Mouse (Mus musculus) heart, adult 8-10 months (tissue): ENCODE measurements around the gene Pfdn6. TPM values are rescaled to one million over a fixed set of nuclear protein-coding genes. Genes with fewer than 3 reads are reported as not detected.
A peak's percentile ranks its signal among the peaks of the same experiment; 100 is the strongest.

Experiments used
- DNase-seq: peaks from one replicate; pipeline ENCODE4 v3.0.0; 2022; ENCODE audit warnings: low spot score
- total RNA-seq, 4 experiments: library from RNA; stranded (reverse); gene quantifications; 2 replicates each; pipeline ENCODE4 v1.2.4; 2022

Gene Pfdn6
- 10 to 100 TPM; 62.7 to 82.9 (median 71.1) TPM for total RNA-seq

DNA sequence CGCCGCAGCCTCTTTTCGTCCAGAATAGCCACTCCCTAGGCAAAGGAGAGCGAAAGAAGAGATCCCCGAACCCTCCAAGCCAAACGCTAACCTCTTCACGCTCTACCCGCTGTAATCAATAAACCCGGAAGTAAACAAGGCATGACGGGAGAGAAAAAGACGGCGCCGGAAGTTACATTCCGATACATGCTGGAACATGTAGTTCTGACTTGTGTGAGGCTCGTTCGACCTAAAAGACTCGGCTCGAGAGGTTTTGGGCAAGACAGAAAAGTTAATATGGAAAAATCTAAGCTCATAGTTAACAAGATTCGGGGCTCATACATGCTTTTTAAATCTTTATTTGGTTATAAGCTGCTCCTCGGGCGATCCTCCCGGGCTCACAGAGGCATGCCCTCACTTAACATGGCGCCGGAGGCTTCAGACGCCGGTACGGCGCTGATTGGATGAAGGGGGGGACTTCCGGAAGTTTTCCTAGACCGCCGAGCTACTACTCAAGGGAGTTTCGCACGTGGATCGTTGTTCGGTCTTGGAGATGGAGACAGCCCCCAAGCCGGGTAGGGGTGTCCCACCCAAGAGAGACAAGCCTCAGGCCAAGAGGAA is at the start of gene Pfdn6, which contains the start of gene Wdr46:
Pfdn6 (minus strand) TSS at position 138 of the 600 bp plus-strand sequence.
Wdr46 (plus strand) TSS at position 455 of the 600 bp plus-strand sequence.
- peak; percentile 93 for DNase-seq

DNA sequence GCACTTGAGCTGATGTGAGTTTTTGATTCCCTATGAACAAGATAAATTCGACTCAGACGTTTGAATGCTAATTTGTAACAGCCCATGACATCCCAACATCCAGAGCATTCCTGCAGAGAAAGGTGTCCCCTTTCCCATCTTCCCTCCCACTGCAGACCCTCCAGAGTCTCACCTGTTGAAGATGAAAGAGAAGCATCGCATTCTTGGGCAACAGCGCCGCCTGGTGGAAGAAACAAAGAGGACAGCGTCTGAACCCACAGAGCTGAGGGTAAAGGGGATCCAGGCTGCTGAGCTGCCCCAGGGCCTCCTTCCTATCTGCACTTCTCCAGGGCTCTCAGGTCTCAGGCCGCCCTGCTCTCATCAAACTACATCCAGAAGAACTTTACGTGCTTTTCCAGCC is 42.0 kb upstream of the Pfdn6 start:
- peak; percentile 66 for DNase-seq

DNA sequence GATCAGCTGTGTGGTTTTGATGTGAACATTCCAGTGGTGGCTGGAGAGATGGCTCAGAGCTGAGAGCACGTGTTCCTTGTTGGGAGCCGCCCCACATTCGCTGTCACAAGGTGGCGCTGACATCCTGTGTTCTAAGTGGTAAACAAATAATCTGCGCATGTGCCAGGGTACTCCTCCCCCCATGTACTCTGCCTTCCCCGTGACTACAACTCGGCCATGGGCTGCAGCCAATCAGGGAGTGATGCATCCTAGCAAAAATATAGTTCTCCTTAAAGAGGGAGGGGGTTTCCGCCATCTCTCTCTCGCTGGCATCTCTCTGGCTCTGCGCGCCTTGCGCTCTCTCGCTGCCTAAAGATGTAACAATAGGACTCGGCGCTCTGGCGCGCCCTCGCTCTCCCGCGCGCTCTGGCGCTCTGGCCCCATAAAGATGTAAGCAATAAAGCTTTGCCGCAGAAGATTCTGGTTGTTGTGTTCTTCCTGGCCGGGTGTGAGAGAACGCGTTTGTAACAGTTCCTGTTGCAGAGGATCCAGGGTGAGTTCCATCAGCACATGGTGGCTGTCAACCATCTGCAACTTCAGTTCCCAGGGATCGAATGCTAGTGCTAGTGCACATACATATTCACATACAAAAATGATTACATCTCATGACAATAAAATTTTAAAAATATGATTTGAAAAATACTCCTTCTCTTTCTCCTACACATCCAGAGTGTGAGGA is 41.2 kb upstream of the Pfdn6 start:
- DNase-seq = peak; percentile 91

DNA sequence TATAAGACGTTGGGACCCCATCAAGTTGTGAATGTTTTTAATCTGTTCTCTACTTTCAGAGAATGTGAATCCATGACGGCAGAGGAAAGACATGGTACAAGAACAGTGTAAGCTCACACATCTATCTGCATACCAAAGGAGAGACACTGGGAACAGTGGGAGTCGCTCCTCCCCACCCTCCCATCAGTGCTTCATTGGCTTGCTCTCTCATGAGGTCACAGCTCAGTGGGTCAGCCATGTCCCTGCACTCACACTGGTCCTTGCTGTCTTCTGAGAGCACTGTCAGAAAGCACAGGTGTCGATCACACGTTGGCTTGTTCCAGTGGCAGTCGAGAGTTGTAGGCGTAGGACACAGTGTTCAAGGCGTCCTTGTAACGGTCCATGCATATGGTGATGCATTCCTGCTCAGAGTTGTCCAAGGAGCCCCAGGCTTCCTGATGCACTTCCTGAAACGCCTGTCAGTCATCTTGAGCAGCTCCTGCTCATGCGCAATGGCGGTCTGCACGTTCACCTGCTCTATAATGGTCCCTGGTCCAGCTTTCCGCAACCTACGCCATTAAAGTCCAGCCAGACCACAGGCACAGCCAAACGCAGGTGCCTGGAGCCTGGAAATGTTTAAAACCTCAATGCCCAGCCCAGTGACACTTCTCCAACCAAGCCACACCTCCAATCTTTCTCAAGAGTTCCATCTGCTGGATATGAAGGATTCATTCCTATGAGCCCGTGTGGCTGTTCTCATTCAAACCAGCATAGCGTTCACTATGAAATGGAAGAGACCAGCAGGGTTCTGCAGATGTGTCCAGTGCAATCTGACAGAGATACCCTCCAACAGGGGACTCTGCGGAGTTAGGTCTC is 40.3 kb upstream of the Pfdn6 start:
- DNase-seq = no peak

DNA sequence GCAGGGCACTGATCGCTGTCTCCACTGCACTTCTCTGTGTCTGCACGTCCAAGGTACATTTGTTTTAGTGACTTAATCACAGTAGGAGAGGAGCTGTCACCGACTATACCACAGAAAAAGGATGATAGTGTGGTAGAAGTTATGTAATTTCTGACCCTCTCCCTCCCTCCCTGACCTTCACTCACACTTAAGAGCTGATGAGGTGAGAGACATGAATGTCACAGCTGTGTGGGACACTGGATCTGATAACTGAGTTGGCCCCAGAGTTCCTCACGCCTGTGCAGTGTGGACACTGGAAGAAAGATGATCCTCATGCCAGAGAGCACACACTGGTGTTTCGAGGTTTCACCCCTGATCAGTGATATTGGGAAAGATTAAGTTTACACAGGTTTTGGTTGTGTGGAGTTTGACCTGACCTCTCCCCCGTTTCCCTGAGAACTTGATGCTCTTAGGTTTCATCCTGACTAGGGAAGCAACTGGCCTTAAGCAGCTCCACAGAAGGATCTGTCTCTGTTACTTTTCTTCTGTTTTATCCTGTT is 39.4 kb upstream of the Pfdn6 start:
- no peak for DNase-seq

DNA sequence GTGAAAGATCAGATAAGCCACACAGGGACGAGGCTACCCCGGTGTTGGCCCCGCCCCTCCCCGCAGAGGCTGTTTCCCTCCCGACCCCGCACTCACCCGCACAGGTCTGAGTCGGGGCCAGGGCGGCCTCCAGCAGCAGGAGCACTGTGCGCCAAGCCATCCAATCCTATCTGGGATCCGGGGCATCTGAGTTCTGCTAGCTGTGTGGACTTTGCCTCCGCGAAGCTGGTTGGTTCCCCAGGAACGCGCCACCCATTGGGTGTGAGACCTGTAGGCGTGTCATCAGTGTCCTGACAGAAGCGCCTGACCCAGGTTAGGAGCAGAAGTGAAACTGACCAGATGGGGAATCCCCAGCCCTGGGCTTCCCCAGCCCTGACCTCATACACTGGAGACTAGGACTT is 38.5 kb upstream of the Pfdn6 start:
- DNase-seq = peak; percentile 90

DNA sequence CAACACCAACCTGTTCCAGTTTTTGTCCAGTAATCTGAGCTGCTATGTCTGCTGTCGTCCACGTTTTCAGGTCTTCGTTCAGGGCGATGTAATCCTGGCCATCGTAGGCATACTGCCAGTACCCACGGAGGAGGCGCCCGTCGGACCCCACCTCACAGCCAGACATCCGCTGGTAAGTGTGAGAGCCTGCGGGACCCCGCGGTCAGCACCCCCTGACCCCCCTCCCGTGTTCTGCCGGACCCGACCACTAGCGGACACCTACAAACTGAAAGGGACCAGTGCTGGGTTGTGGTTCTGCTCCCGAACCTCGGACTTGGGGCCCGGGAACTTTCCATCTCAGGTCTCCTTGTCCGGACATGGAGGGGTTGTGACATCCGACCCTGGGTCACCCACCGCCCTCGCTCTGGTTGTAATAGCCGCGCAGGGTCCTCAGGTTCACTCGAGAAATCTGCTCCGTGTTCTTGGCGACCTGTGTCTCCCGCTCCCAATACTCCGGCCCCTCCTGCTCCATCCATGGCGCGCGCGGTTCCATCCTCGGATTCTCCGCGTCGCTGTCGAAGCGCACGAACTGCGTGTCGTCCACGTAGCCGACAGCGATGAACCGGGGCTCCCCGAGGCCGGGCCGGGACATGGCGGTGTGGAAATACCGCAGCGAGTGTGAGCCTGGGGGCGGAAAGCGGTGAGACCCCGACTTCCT is 37.9 kb upstream of the Pfdn6 start:
- DNase-seq = no peak

DNA sequence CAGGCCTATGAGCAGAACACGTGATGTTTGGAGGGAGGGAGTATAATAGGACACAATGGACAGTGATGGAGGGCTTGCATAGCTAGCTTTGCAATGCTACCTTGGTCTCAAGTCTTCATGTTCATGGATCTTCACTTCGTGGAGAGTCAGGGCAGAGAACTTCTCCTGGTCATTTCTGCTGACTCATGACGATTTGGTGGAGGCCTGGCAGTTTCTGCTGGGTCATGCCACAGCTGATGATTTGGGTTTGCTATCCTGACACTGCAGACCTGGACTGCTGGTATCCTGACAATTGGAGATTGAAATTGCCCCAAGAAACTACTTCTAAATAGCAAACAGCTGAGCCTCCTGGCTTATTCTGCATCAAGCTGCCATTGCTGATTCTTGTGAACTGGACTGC is 33.4 kb upstream of the Pfdn6 start:
- no peak for DNase-seq

DNA sequence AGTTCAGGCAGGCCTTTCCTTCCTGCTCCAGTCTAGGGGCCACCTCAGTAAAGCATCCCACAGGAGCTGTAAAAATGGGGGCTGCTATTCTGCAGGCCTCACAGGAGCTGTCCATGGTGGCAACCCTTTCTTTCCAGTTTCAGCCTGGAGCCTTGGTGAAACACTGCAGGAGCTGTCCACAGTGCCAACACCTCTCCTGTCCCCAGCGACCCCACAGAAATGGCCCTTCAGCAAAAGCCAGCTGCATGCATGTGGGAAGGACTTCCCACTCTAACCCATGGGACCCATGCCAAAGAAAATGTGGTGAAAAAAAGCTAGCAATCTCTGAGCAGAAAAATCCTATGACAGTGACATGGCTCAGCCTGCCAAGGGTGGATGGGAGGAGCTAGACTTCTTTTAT is 32.5 kb upstream of the Pfdn6 start:
- no peak for DNase-seq

DNA sequence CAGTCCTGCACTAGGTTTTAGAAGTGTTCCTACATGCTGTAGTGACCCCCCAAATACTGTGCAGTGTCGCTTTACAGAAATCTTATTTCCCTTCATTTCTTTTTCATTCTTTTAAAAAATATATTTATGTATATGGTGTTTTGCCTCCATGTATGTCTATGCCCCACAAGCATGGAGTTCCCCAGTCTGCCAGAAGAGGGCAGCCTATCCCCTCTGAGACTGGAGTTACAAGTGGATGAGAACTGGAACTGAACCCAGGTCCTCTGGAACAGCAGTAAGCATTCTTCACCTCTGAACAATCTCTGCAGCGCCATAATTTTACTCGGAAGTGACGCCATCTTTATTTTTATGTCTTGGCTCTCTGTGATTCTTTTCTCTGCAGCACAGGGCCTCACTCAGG is 29.3 kb upstream of the Pfdn6 start:
- no peak for DNase-seq

DNA sequence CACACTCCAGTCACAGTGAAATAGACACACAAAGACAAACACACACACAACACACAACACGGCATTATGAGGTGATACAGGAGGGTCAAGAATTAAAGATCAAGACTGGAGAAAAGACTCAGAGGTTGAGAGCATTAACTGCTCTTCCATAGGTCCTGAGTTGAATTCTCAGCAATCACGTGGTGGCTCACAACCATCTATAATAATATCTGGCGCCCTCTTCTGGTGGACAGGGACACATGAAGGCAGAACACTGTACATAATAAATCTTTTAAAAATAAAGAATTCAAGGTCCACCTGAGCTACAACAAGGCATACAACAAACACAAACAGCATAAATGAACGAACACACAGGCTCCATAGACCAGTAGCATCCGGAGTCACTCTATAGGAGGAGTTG is 28.8 kb upstream of the Pfdn6 start:
- no peak for DNase-seq

DNA sequence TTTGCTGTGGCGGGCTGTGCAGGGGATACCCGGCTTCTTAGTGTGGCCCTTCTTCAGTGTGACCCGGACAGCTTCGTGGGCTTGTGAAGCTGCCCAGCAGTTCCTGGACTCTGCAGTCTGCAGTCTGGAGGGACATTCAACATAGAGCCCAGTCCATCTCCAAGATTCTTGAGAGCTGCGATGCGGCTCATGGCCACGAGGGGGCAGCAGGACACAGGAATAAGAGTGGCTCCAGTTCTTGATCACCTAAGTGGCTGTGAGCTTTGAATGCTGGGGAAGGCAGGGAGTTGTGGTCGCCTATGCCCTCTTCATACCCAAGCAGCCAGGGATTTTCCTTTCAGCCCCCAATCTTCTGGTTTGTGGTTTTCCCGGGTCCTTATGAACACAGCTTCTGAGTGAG is 28.3 kb upstream of the Pfdn6 start:
- DNase-seq = peak; percentile 77

DNA sequence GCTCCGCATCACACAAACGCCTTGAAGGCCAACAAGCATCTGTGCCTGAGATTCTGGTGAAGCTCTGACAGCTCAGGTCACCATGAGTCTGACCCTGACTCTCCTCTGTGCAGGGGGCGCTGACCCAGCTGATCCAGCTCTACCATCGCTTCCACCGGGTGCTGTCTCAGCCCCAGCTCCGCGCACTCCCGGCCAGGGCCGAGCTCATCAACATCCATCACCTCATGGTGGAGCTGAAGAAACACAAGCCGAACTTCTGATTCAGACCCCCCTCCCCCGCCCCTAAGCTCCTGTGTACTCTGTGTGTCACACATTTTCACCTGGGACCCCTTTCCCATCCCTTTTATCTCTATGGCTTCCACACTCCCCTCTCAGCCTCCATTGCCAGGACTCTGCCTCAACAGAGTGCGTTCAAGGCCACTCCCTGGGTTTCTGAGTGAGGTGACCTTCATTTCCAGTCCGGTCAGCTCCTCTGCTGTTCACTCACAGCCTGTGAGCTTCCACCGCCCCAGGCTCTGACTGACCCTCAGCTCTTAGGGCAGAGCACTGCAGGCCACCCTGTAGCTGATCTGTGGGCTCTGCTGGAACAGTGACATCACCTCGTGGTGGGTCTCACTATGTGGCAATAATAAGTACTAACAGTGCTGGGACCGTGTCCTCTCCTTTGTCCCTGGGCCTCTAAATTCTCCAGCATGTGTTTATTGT is 25.9 kb upstream of the Pfdn6 start:
- DNase-seq = no peak

DNA sequence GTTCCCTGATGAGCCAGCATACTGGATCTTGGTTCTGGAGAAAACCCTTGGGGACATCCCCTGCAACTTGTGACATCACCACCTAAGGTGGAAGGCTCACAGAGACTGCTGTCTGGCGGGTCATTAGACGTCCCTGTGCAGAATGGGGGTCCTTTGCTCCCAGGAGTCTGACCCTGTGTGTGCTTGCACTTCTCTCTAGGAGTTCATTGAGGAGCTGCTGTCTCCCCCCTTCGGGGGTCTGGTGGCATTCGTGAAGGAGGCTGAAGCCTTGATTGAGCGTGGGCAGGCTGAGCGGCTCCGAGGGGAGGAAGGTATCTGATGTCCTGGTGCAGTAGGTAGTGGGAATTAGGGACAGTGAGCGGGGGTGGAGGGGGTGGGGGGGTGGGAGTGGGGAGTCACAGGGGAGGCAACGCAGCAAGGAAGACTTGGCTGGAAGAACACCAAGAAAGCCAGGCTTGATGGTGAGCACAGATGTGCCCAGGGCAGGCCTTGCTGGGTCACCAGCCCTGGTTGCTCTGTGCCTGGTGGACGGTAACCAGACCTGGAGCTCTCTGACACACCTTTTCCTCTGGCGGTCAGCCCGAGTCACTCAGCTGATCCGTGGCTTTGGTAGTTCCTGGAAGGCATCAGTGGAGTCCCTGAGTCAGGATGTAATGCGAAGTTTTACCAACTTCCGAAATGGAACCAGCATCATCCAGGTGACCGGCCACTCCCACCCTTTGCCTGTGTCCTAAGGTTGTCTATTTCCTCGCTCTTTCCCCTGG is 25.1 kb upstream of the Pfdn6 start:
- DNase-seq = no peak

DNA sequence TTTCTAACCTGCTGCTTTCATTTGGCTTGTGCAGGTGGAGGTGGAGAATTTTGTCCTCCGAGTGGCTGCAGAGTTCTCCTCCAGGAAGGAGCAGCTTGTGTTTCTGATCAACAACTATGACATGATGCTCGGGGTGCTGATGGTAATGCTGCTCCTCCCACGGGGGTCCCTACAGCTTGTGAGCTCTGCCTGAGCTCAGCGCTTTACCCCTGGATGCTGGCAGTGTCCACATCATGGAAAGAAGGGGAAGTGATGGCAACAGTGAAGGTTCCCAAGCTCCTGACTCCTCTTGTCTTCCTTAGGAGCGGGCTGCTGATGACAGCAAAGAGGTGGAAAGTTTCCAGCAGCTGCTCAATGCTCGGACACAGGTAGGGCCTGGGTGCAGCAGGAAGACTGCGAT is 22.7 kb upstream of the Pfdn6 start:
- DNase-seq = no peak

DNA sequence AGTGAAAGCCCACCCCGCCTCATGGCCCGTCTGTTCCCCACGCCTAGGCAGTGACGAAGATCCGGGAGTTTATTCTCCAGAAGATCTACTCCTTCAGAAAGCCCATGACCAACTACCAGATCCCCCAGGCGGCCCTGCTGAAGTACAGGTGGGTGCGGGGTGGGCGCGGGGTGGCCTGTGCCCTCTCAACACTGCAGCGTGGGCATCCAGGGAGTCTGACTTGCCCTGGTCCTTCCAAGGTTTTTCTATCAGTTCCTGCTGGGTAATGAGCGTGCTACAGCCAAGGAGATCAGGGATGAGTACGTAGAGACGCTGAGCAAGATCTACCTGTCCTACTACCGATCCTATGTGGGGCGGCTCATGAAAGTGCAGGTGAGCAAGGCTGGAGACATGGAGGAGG is 19.8 kb upstream of the Pfdn6 start:
- DNase-seq = no peak

DNA sequence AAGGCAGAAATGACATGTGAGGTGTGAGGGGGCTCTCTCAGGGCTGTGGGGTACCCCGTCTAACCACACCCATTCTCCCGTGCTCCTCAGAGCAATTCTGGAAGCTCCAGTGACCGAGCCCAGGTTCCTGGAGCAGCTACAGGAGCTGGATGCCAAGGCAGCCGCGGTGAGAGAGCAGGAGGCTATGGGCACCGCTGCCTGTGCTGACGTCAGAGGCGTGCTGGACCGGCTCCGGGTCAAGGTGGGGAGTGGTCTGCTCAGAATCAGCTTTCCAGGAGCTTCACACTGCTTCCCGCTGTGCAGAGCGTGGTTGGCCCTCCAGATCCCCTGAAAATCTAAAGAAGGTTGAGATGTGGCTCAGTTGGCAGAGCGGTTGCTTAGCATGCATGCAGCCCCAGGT is 19.0 kb upstream of the Pfdn6 start:
- no peak for DNase-seq

DNA sequence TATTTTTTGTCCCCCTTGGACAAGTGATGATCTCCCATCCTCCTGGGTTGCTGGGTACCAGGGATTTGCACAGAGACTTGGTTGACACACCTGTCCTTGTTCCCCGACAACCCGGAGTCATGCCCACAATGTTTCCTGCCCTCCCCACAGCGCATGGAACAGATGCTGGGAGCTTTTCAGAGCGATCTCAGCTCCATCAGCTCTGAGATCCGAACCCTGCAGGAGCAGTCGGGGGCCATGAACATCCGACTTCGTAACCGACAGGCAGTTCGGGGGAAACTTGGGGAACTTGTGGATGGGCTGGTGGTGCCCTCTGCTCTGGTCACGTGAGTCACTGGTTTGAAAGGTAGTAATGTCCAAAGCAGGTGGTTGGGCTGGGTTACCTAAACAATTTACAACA is 18.3 kb upstream of the Pfdn6 start:
- DNase-seq = no peak

DNA sequence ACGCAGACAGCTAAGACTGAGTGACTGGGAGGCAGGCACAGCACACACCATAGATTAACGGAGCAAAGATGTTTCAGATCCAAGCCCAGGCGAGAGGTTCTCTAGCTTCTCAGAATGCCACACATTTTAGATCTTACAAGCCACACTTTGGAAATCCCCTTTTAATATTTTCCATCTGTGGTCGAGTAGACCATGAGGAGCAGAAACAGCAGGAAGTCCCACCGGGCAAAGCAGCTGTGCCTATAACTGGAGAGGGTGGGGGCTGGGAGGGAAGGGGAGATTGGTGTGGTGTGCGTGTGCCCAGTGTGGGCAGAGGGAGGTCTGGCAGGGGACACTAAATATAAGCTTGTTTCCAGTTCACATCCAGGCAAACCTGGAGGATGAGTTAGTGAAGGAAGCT is 17.4 kb upstream of the Pfdn6 start:
- DNase-seq = no peak

DNA sequence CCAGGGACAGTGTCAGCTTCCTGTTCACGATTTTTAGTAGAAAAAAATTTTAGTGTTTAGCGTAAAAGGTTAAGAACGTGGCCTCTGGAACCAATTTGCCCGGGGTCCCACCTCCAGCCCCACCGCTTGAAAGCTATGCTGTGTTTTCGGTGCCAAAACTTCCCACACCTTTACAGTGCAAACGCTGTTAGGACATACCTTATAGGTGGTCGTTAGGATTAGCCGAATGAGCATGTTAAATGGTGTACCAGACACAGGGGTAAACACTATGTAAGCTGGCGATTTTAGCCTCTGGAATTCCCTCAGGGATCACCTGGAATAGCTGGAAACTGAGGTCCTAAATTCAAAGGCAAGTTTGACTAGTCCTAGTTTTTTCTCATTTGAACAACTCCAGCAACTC is 16.2 kb upstream of the Pfdn6 start:
- DNase-seq = no peak
